Mouse (Mus musculus) R1 (cell line): Measurements from ENCODE around the gene Cage1.
A peak's percentile ranks its signal among the peaks of the same experiment; 100 is the strongest.

ENCODE experiments used
- DNase-seq: peaks from one replicate; pipeline ENCODE4 v3.0.0-alpha.2; 2018; ENCODE audit warnings: low read depth, low spot score

Cage1 gene

GRCm38 (mm10) chr13:38037044-38037687 is at the start of gene Cage1:
Cage1 (minus strand) TSS chr13:38037069.
- peak; percentile 99 for DNase-seq

GRCm38 (mm10) chr13:38081161-38081560 is 44.3 kb upstream of the Cage1 start:
- DNase-seq: peak; percentile 60

GRCm38 (mm10) chr13:38080725-38081124 is 43.9 kb upstream of the Cage1 start:
- no peak for DNase-seq

GRCm38 (mm10) chr13:38080014-38080413 is 43.1 kb upstream of the Cage1 start:
- peak; percentile 76 for DNase-seq

GRCm38 (mm10) chr13:38079366-38079765 is 42.5 kb upstream of the Cage1 start:
- DNase-seq: no peak

- DNase-seq: no peak
These were observed 42.0 kb upstream of the Cage1 start for GRCm38 (mm10) chr13:38078836-38079235.

- peak; percentile 91 for DNase-seq
These were observed 40.2 kb upstream of the Cage1 start for GRCm38 (mm10) chr13:38077113-38077512.

- DNase-seq: no peak
These were observed 37.5 kb upstream of the Cage1 start for GRCm38 (mm10) chr13:38074404-38074803.

GRCm38 (mm10) chr13:38073374-38074307 is 36.8 kb upstream of the Cage1 start:
- no peak for DNase-seq

GRCm38 (mm10) chr13:38070945-38071344 is 34.1 kb upstream of the Cage1 start:
- peak; percentile 38 for DNase-seq

- DNase-seq: peak; percentile 85
These were observed 28.2 kb upstream of the Cage1 start for GRCm38 (mm10) chr13:38064854-38065663.

GRCm38 (mm10) chr13:38062678-38063077 is 25.8 kb upstream of the Cage1 start:
- no peak for DNase-seq

GRCm38 (mm10) chr13:38049888-38050287 is 13.0 kb upstream of the Cage1 start:
- no peak for DNase-seq

- DNase-seq: no peak
These were observed 942 bp upstream of the Cage1 start for GRCm38 (mm10) chr13:38037811-38038210.

- DNase-seq: peak; percentile 34
These were observed 376 bp downstream of the Cage1 start, which contains the start of gene Riok1 for GRCm38 (mm10) chr13:38036343-38037043. Riok1 (plus strand) TSS chr13:38036995.

GRCm38 (mm10) chr13:38028407-38028806 is 8.5 kb downstream of the Cage1 start:
- DNase-seq: no peak

- no peak for DNase-seq
These were observed 9.1 kb downstream of the Cage1 start for GRCm38 (mm10) chr13:38027618-38028248.

- DNase-seq: peak; percentile 62
These were observed 11.0 kb downstream of the Cage1 start for GRCm38 (mm10) chr13:38025874-38026273.

- DNase-seq: no peak
These were observed 18.1 kb downstream of the Cage1 start for GRCm38 (mm10) chr13:38018791-38019190.

- DNase-seq: no peak
These were observed 21.3 kb downstream of the Cage1 start for GRCm38 (mm10) chr13:38015591-38015990.

GRCm38 (mm10) chr13:38012436-38012835 is 24.4 kb downstream of the Cage1 start:
- DNase-seq: no peak
